Mouse (Mus musculus) CH12.LX (cell line): Measurements from ENCODE around the gene Bnc2.

Experiments
- CTCF ChIP-seq, 2 experiments: IDR thresholded peaks in 1 of 2; conservative IDR thresholded peaks in 1 of 2; 2 replicates each; pipeline ENCODE4 v1.5.1; 2011 to 2012; ENCODE audit warnings: low read depth in 2 of 2, low read length in 2 of 2, improper control_type of control experiment in 1 of 2, inconsistent platforms in 1 of 2, mild to moderate bottlenecking in 1 of 2, moderate library complexity in 1 of 2
- EP300 ChIP-seq: IDR thresholded peaks from 2 replicates; pipeline ENCODE4 v1.6.1; 2011; ENCODE audit warnings: low read length, improper control_type of control experiment
- MEF2A ChIP-seq: IDR thresholded peaks from 2 replicates; pipeline ENCODE4 v1.6.1; 2014; ENCODE audit warnings: low read depth, mild to moderate bottlenecking, inconsistent platforms, low read length, improper control_type of control experiment, borderline replicate concordance
- POLR2A ChIP-seq: IDR thresholded peaks from 2 replicates; pipeline ENCODE4 v1.6.1; 2011; ENCODE audit warnings: low read depth, mild to moderate bottlenecking, improper control_type of control experiment, low read length
- SIN3A ChIP-seq: IDR thresholded peaks from 2 replicates; pipeline ENCODE4 v1.6.1; 2012; ENCODE audit warnings: low read length, improper control_type of control experiment, inconsistent platforms

DNA sequence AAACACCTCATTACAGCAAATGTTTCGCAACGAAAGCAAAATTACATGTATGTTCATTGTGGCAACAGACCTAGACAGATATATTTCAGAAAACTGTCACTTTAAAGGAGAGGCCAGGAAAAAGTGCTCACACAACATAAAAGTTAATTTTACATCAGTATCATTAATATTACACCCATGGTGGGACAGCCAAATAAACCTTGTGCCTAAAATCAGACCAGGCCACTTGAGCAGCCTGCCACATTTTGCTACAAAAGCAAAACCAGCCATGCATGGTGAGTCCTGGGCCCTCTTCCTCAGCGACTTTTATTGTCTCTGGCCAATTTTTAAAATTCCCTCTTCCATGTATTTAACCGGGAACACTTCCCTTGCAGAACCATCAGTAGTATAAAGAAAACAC is 221.5 kb downstream of the Bnc2 start:
- TF ChIP-seq MEF2A (no peak), SIN3A (no peak), POLR2A (no peak), CTCF (conservative IDR thresholded peaks at IDR 0.05 in 1 of 2, IDR thresholded peaks at IDR 0.05 in 1 of 2; ENCODE audit: low read depth in 2 of 2, low read length in 2 of 2) (no peak), EP300 (no peak)
